Mouse (Mus musculus): Measurements from ENCODE around the gene Gipc3. TPM values are rescaled to one million over a fixed set of nuclear protein-coding genes. Genes with fewer than 3 reads are reported as not detected.
A peak's percentile ranks its signal among the peaks of the same experiment; 100 is the strongest.

Gipc3 gene
- polyA plus RNA-seq, 1 experiment, result 1.2 TPM

GRCm38 (mm10) chr10:81388505-81389055 lies 45.5 kb upstream of the Gipc3 start, which contains the start of gene Gm48552:
TSS of gene Gm48552 (plus strand) at chr10:81389005.
- Histone ChIP-seq H3K4me3 (ENCODE audit: low read depth, low read length) (no peak within 1 kb of the TSS), H3K4me1 (ENCODE audit: control insufficient read depth, insufficient read depth, insufficient read length, low read length) (peaks cover 34% of the 10 kb centered on the region), H3K27me3 (ENCODE audit: control insufficient read depth, insufficient read depth, low read length) (no peaks in the 10 kb centered on the region), H3K36me3 (ENCODE audit: control insufficient read depth, insufficient read depth, low read length) (peaks cover 21% of the 10 kb centered on the region; the same call in 1 of the 2 replicates), H3K27ac (ENCODE audit: insufficient read depth, low read depth, low read length) (peak within 1 kb of the TSS; percentile 25; the same call in 1 of the 2 replicates)
- TF ChIP-seq POLR2A (IDR thresholded peaks at IDR 0.05; ENCODE audit: low read depth, low read length), result no peak
- no peak for TF ChIP-seq CTCF (IDR thresholded peaks at IDR 0.05; ENCODE audit: extremely low read depth, insufficient read length, insufficient replicate concordance, low read depth, low read length)
- WGBS, result 63% methylated on average over 5 of the region's 5 CpGs

GRCm38 (mm10) chr10:81387716-81388115 lies 44.6 kb upstream of the Gipc3 start:
- H3K36me3 ChIP-seq (ENCODE audit: control insufficient read depth, insufficient read depth, low read length), result peaks cover 21% of the 10 kb centered on the region; the same call in 1 of the 2 replicates
- no peak overlapping the region for H3K4me3 ChIP-seq (ENCODE audit: low read depth, low read length)
- H3K4me1 ChIP-seq (ENCODE audit: control insufficient read depth, insufficient read depth, insufficient read length, low read length), result peaks cover 34% of the 10 kb centered on the region
- H3K27ac ChIP-seq (ENCODE audit: insufficient read depth, low read depth, low read length), result no peak overlapping the region
- TF ChIP-seq CTCF (IDR thresholded peaks at IDR 0.05; ENCODE audit: extremely low read depth, insufficient read length, insufficient replicate concordance, low read depth, low read length) (no peak), POLR2A (IDR thresholded peaks at IDR 0.05; ENCODE audit: low read depth, low read length) (no peak)
- 92% methylated on average over 20 of the region's 20 CpGs for WGBS
- H3K27me3 ChIP-seq (ENCODE audit: control insufficient read depth, insufficient read depth, low read length), result no peaks in the 10 kb centered on the region

- Histone ChIP-seq H3K4me3 (ENCODE audit: low read depth, low read length) (peak overlapping the region; percentile 68; the same call in 1 of the 2 replicates), H3K4me1 (ENCODE audit: control insufficient read depth, insufficient read depth, insufficient read length, low read length) (peaks cover 28% of the 10 kb centered on the region), H3K27ac (ENCODE audit: insufficient read depth, low read depth, low read length) (no peak overlapping the region), H3K27me3 (ENCODE audit: control insufficient read depth, insufficient read depth, low read length) (no peaks in the 10 kb centered on the region), H3K36me3 (ENCODE audit: control insufficient read depth, insufficient read depth, low read length) (peaks cover 21% of the 10 kb centered on the region; the same call in 1 of the 2 replicates)
- 65% methylated on average over 22 of the region's 22 CpGs for WGBS
- TF ChIP-seq POLR2A (IDR thresholded peaks at IDR 0.05; ENCODE audit: low read depth, low read length) (no peak), CTCF (IDR thresholded peaks at IDR 0.05; ENCODE audit: extremely low read depth, insufficient read length, insufficient replicate concordance, low read depth, low read length) (no peak)
These were observed 42.7 kb upstream of the Gipc3 start for GRCm38 (mm10) chr10:81385603-81386306.

GRCm38 (mm10) chr10:81384605-81384982 lies 41.5 kb upstream of the Gipc3 start:
- H3K4me3 ChIP-seq (ENCODE audit: low read depth, low read length), result peak overlapping the region; percentile 68
- no peak for TF ChIP-seq POLR2A (IDR thresholded peaks at IDR 0.05; ENCODE audit: low read depth, low read length)
- TF ChIP-seq CTCF (IDR thresholded peaks at IDR 0.05; ENCODE audit: extremely low read depth, insufficient read length, insufficient replicate concordance, low read depth, low read length), result no peak
- H3K36me3 ChIP-seq (ENCODE audit: control insufficient read depth, insufficient read depth, low read length), result peaks cover 21% of the 10 kb centered on the region; the same call in 1 of the 2 replicates
- peaks cover 21% of the 10 kb centered on the region for H3K4me1 ChIP-seq (ENCODE audit: control insufficient read depth, insufficient read depth, insufficient read length, low read length)
- WGBS, result 0% methylated on average over 19 of the region's 19 CpGs
- no peaks in the 10 kb centered on the region for H3K27me3 ChIP-seq (ENCODE audit: control insufficient read depth, insufficient read depth, low read length)
- H3K27ac ChIP-seq (ENCODE audit: insufficient read depth, low read depth, low read length), result 0 out of 2 replicates have a peak overlapping the region, but pooled peaks have one; percentile 0

- Histone ChIP-seq H3K27ac (ENCODE audit: insufficient read depth, low read depth, low read length) (0 out of 2 replicates have a peak within 1 kb of the TSS, but pooled peaks have one; percentile 38), H3K4me1 (ENCODE audit: control insufficient read depth, insufficient read depth, insufficient read length, low read length) (peaks cover 20% of the 10 kb centered on the region), H3K36me3 (ENCODE audit: control insufficient read depth, insufficient read depth, low read length) (peaks cover 21% of the 10 kb centered on the region; the same call in 1 of the 2 replicates), H3K27me3 (ENCODE audit: control insufficient read depth, insufficient read depth, low read length) (no peaks in the 10 kb centered on the region), H3K4me3 (ENCODE audit: low read depth, low read length) (peak within 1 kb of the TSS; percentile 68)
- 5% methylated on average over 54 of the region's 54 CpGs for WGBS
- TF ChIP-seq POLR2A (IDR thresholded peaks at IDR 0.05; ENCODE audit: low read depth, low read length) (peak; percentile 71; the same call in 1 of the 2 replicates), CTCF (IDR thresholded peaks at IDR 0.05; ENCODE audit: extremely low read depth, insufficient read length, insufficient replicate concordance, low read depth, low read length) (no peak)
These were observed 40.9 kb upstream of the Gipc3 start, which contains the start of the genes Dohh and Gm48551 for GRCm38 (mm10) chr10:81383802-81384604. TSS of gene Dohh (plus strand) at chr10:81384428. TSS of gene Gm48551 (plus strand) at chr10:81384466.

- Histone ChIP-seq H3K27ac (ENCODE audit: insufficient read depth, low read depth, low read length) (peak overlapping the region; percentile 24), H3K4me3 (ENCODE audit: low read depth, low read length) (no peak overlapping the region), H3K27me3 (ENCODE audit: control insufficient read depth, insufficient read depth, low read length) (no peaks in the 10 kb centered on the region), H3K36me3 (ENCODE audit: control insufficient read depth, insufficient read depth, low read length) (peaks cover 7% of the 10 kb centered on the region; the same call in 1 of the 2 replicates), H3K4me1 (ENCODE audit: control insufficient read depth, insufficient read depth, insufficient read length, low read length) (peaks cover 24% of the 10 kb centered on the region)
- 15% methylated on average over 5 of the region's 5 CpGs for WGBS
- TF ChIP-seq CTCF (IDR thresholded peaks at IDR 0.05; ENCODE audit: extremely low read depth, insufficient read length, insufficient replicate concordance, low read depth, low read length), result no peak
- TF ChIP-seq POLR2A (IDR thresholded peaks at IDR 0.05; ENCODE audit: low read depth, low read length), result no peak
These were observed 39.0 kb upstream of the Gipc3 start for GRCm38 (mm10) chr10:81382039-81382438.
